In genomic region chr15:103125982-103126381, GRCm38 (mm10) we compare ENCODE assay signal across 17 mouse cellular contexts. TPM values are rescaled to one million over a fixed set of nuclear protein-coding genes. Genes with fewer than 3 reads are reported as not detected.
A peak's percentile ranks its signal among the peaks of the same experiment; 100 is the strongest.
DNase-seq lines count a peak whose midpoint lies in the region.
"Had no signal": no experiment of that assay in that cellular context is flagged by ENCODE, and none has a peak within 500 bp of the region (broad histone marks: within the 10 kb centered on the region; RNA-seq: fewer than 3 reads in every experiment).

No protein-coding gene starts in this region.

- DNase-seq in gastrocnemius, adult 18-20 months (ENCODE audit: low spot score), result peak; percentile 60
- DNase-seq in gastrocnemius, postnatal 4 days (ENCODE audit: low spot score in 2 of 2), result no peak
- peak; percentile 40 for DNase-seq in kidney, postnatal 10 days
- no peak for DNase-seq in kidney, adult 8-10 months
- DNase-seq in gastrocnemius, postnatal 25 days, result peak; percentile 27
- DNase-seq in skeletal muscle tissue, adult 2 months (ENCODE audit: low read depth, low spot score), result peak; percentile 25
- DNase-seq in testis, postnatal 10 days (ENCODE audit: low spot score), result no peak
- DNase-seq: adrenal gland, postnatal 10 days; cerebellum, adult 18-20 months; heart, adult 18-20 months; heart, postnatal 10 days; layer of hippocampus, postnatal 36 days; liver, postnatal 0 days; lung, postnatal 10 days; right cerebral cortex, postnatal 14 days; spleen, adult 18-20 months; thymus, postnatal 14 days had no signal

RNA-seq across cellular contexts. Expression of gene Smug1, which starts 40.9 kb away (rescaled TPM):
- 10 to 100 TPM in 1 of 2 experiments, 1 to 10 TPM in 1; 9.4 to 11.3 TPM for total RNA-seq in gastrocnemius, adult 18-20 months (2021)
- 10 to 100 TPM; 13.9 to 15.4 TPM for total RNA-seq in gastrocnemius, postnatal 4 days (2021)
- 10 to 100 TPM in 1 of 2 experiments, 1 to 10 TPM in 1; 9.4 to 11.7 TPM for total RNA-seq in gastrocnemius, postnatal 25 days (2021)

Comparison
In these comparisons a context has a peak if more than half of its experiments do, and no peak if none do; other contexts are left out.
1. DNase-seq: peak in gastrocnemius, adult 18-20 months (single experiment), kidney, postnatal 10 days (single experiment), gastrocnemius, postnatal 25 days (single experiment) and skeletal muscle tissue, adult 2 months (single experiment); none in gastrocnemius, postnatal 4 days (0 of 2), kidney, adult 8-10 months (0 of 2) and testis, postnatal 10 days (single experiment).